Mouse (Mus musculus) E14TG2a.4 (cell line): ENCODE measurements at regions not wholly inside any gene's neighbourhood (a gene's known extent, or its start where the extent isn't known, plus 50 kb on each side); places are given as distances from the start of the nearest gene placed in this dataset.

Experiments used
- H3K27me3 ChIP-seq: 2 replicates; pipeline ENCODE4 v1.6.1; 2014; ENCODE audit warnings: low read length, control low read depth; ENCODE audit not compliant: insufficient read depth
- H3K36me3 ChIP-seq: 2 replicates; pipeline ENCODE4 v1.6.1; 2014; ENCODE audit warnings: low read length, control low read depth; ENCODE audit not compliant: insufficient read depth
- H3K4me1 ChIP-seq: replicated peaks from 2 replicates; pipeline ENCODE4 v1.6.1; 2014; ENCODE audit warnings: low read depth, low read length, control low read depth
- H3K4me3 ChIP-seq: replicated peaks from 2 replicates; pipeline ENCODE4 v1.5.1; 2014; ENCODE audit warnings: mild to moderate bottlenecking, low read length
- H3K9me3 ChIP-seq: 2 replicates; pipeline ENCODE4 v1.6.1; 2014; ENCODE audit warnings: low read length, control low read depth
- CTCF ChIP-seq: conservative IDR thresholded peaks from 2 replicates; pipeline ENCODE4 v1.5.1; 2014; ENCODE audit warnings: low read length
- NANOG ChIP-seq: IDR thresholded peaks from 2 replicates; pipeline ENCODE4 v1.6.1; 2014; ENCODE audit warnings: borderline replicate concordance, low read length, mixed read lengths
- POU5F1 ChIP-seq: IDR thresholded peaks from 2 replicates; pipeline ENCODE4 v1.6.1; 2014; ENCODE audit warnings: low read length, borderline replicate concordance

GRCm38 (mm10) chr17:7666207-7666606 lies 160.9 kb downstream of the Fndc1 start:
- H3K4me3 ChIP-seq = no peak overlapping the region
- no peaks in the 10 kb centered on the region for H3K36me3 ChIP-seq
- no peak for TF ChIP-seq POU5F1
- TF ChIP-seq CTCF = no peak
- TF ChIP-seq NANOG = no peak
- H3K9me3 ChIP-seq = peaks cover 9% of the 10 kb centered on the region
- no peaks in the 10 kb centered on the region for H3K4me1 ChIP-seq
- no peaks in the 10 kb centered on the region for H3K27me3 ChIP-seq

DNA sequence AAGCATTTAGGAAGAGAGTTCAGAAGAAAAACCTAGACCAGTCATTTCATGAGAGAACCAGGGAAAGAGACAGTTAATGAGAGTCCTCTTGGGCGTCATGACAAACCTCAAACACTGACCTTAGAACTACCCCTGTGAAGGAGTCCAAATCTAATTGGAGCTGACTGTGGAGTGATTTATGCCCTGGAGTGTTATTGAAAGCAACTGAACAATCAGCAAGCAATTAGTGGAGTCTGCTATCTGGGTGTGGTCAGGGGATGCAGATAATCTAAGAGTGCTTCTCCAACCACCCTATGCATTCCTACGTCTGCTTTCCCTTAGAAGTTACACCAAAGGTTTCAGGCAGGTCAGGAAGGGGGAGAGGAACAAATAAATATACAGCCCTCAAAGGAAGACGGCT lies 161.4 kb downstream of the Fndc1 start:
- Histone ChIP-seq H3K4me3 (no peak overlapping the region), H3K36me3 (no peaks in the 10 kb centered on the region), H3K9me3 (peaks cover 14% of the 10 kb centered on the region), H3K4me1 (no peaks in the 10 kb centered on the region), H3K27me3 (no peaks in the 10 kb centered on the region)
- TF ChIP-seq POU5F1 (no peak), NANOG (no peak), CTCF (no peak)

DNA sequence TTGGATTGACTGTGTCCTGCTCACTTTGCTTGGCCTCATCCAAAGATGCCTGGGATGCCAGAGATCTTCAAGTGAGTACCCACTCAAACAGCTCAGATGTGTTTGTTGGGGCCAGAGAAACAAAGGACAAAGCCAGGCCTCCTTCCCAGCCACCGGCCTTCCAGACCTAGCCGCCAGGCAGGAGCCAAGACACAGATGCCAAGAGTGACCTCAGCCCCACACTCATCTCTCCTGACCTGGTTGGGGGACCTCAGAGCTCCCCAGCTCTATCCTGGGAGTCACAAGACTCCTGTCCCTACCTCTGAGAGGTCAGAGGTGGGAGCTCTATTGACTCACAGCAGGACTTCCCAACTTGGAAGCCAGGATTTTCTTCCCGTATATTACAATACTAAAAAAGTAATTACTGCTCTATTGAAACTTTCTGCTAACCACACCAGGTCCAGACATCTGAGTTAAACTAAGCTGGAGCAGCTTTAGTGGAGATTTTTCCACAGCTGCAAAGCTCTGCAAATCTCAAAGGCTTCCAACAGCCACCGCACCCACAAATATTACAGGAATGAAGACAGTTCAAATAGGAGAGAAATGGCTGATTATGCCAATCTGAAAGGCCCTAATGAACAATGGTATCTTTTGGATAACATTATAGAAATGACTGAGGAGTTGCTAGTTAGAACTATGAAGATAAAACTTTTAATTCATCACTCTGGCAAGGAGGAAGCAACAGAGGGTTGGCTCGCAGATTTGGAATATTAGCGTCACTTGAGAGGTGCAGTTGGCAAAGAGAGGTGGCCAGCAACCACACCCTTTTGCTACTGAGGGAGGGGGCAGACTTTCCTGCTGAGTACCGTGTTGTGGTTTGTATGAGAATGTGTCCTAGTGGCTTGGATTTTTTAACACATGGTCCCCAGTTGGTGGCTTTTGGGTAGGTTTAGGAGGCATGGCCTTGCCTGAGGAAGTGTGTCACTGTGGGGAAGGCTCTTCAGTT lies 162.9 kb downstream of the Fndc1 start:
- Histone ChIP-seq H3K36me3 (no peaks in the 10 kb centered on the region), H3K4me1 (no peaks in the 10 kb centered on the region), H3K4me3 (no peak overlapping the region), H3K27me3 (no peaks in the 10 kb centered on the region), H3K9me3 (peaks cover 20% of the 10 kb centered on the region)
- TF ChIP-seq POU5F1 (no peak), CTCF (no peak), NANOG (no peak)

GRCm38 (mm10) chr17:7656503-7656902 lies 170.6 kb downstream of the Fndc1 start:
- Histone ChIP-seq H3K36me3 (no peaks in the 10 kb centered on the region), H3K4me3 (no peak overlapping the region), H3K4me1 (no peaks in the 10 kb centered on the region), H3K27me3 (no peaks in the 10 kb centered on the region), H3K9me3 (peaks cover 11% of the 10 kb centered on the region)
- TF ChIP-seq NANOG = no peak
- TF ChIP-seq POU5F1 = no peak
- TF ChIP-seq CTCF = peak; percentile 40

DNA sequence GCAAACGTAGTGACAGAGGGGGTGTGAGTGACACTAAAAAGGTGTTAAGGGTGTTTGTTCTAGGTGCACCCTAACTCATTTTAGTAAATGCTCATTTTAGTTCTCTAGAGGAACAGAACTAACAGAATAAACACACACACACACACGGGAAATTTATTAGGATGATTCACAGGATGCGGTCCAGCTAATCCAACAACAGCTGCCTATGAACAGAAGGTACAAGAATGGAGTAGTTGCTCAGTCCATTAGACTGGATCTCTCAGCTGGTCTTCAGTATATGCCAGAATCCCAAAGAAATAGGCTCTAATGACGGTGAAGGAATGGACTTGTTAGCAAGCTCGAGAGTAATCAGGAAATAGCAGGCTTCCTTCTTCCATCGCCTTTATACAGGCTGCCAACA lies 171.1 kb downstream of the Fndc1 start:
- Histone ChIP-seq H3K4me3 (no peak overlapping the region), H3K27me3 (no peaks in the 10 kb centered on the region), H3K36me3 (no peaks in the 10 kb centered on the region), H3K9me3 (peaks cover 8% of the 10 kb centered on the region), H3K4me1 (no peaks in the 10 kb centered on the region)
- no peak for TF ChIP-seq CTCF
- TF ChIP-seq POU5F1 = no peak
- TF ChIP-seq NANOG = no peak

- no peaks in the 10 kb centered on the region for H3K36me3 ChIP-seq
- TF ChIP-seq POU5F1 (no peak), CTCF (no peak), NANOG (no peak)
- no peaks in the 10 kb centered on the region for H3K4me1 ChIP-seq
- no peaks in the 10 kb centered on the region for H3K27me3 ChIP-seq
- H3K4me3 ChIP-seq = no peak overlapping the region
- H3K9me3 ChIP-seq = no peaks in the 10 kb centered on the region
These were observed 173.0 kb downstream of the Fndc1 start for GRCm38 (mm10) chr17:7654064-7654564.

- TF ChIP-seq NANOG = no peak
- no peak for TF ChIP-seq POU5F1
- no peak for TF ChIP-seq CTCF
- Histone ChIP-seq H3K36me3 (no peaks in the 10 kb centered on the region), H3K4me3 (no peak overlapping the region), H3K4me1 (no peaks in the 10 kb centered on the region), H3K9me3 (peaks cover 8% of the 10 kb centered on the region), H3K27me3 (no peaks in the 10 kb centered on the region)
These were observed 175.1 kb downstream of the Fndc1 start for GRCm38 (mm10) chr17:7652037-7652436.

GRCm38 (mm10) chr17:7650417-7650816 lies 176.7 kb downstream of the Fndc1 start:
- TF ChIP-seq NANOG (no peak), POU5F1 (no peak), CTCF (no peak)
- Histone ChIP-seq H3K9me3 (peaks cover 14% of the 10 kb centered on the region), H3K27me3 (no peaks in the 10 kb centered on the region), H3K4me3 (no peak overlapping the region), H3K36me3 (no peaks in the 10 kb centered on the region), H3K4me1 (no peaks in the 10 kb centered on the region)
